Mouse (Mus musculus) lung, embryonic 16.5 days (tissue): Measurements from ENCODE around the gene Kcnh2. TPM values are rescaled to one million over a fixed set of nuclear protein-coding genes. Genes with fewer than 3 reads are reported as not detected.

Experiments used
- ATAC-seq: fragments of 200-750 bp; cut with Nextera tagmentation; 2 replicates; pipeline ENCODE4 v1.8.0; 2017; ENCODE audit warnings: low read depth, mild to moderate bottlenecking, moderate library complexity
- H3K27ac ChIP-seq: fragments of 300-500 bp; sonication (generic); 2 replicates; pipeline ENCODE4 v1.5.1; 2014; ENCODE audit warnings: mild to moderate bottlenecking, control low read depth, low read length
- H3K27me3 ChIP-seq: fragments of 300-500 bp; sonication (generic); 2 replicates; pipeline ENCODE4 v1.6.1; 2014; ENCODE audit warnings: low read depth, low read length, mixed read lengths; ENCODE audit not compliant: control insufficient read depth, insufficient read depth
- H3K36me3 ChIP-seq: fragments of 300-500 bp; sonication (generic); 2 replicates; pipeline ENCODE4 v1.6.1; 2014; ENCODE audit warnings: low read length; ENCODE audit not compliant: control insufficient read depth, insufficient read depth
- H3K4me1 ChIP-seq: fragments of 300-500 bp; sonication (generic); replicated peaks from 2 replicates; pipeline ENCODE4 v1.6.1; 2014; ENCODE audit warnings: low read length, mixed read lengths; ENCODE audit not compliant: control insufficient read depth, insufficient read depth
- H3K4me2 ChIP-seq: fragments of 300-500 bp; sonication (generic); 2 replicates; pipeline ENCODE4 v1.6.1; 2014; ENCODE audit warnings: low read depth, low read length, control low read depth
- H3K4me3 ChIP-seq: fragments of 300-500 bp; sonication (generic); 2 replicates; pipeline ENCODE4 v1.5.1; 2014; ENCODE audit warnings: mild to moderate bottlenecking, low read length, control low read depth
- H3K9ac ChIP-seq: fragments of 300-500 bp; sonication (generic); 2 replicates; pipeline ENCODE4 v1.6.1; 2014; ENCODE audit warnings: low read length, control low read depth
- H3K9me3 ChIP-seq: fragments of 300-500 bp; sonication (generic); 2 replicates; pipeline ENCODE4 v1.6.1; 2016; ENCODE audit warnings: low read length; ENCODE audit not compliant: control insufficient read depth
- WGBS: fragments of 180-500 bp; shearing (Covaris S2); extraction: QIAGEN DNeasy Blood & Tissue Kit; methylation state at CpG from one replicate; pipeline ENCODE4 v1.1.7; 2014; 5-methylcytosine and 5-hydroxymethylcytosine counted together
- polyA plus RNA-seq: library from polyadenylated mRNA; unstranded; fragments of >200 nt; fragmentation: Nextera tagmentation; extraction: Ambion mirVana; gene quantifications from 2 replicates; pipeline ENCODE4 v1.2.1, GENCODE M21; 2015

The Kcnh2 gene
- polyA plus RNA-seq, 1 experiment from 2014 or later = 6.5 TPM

DNA sequence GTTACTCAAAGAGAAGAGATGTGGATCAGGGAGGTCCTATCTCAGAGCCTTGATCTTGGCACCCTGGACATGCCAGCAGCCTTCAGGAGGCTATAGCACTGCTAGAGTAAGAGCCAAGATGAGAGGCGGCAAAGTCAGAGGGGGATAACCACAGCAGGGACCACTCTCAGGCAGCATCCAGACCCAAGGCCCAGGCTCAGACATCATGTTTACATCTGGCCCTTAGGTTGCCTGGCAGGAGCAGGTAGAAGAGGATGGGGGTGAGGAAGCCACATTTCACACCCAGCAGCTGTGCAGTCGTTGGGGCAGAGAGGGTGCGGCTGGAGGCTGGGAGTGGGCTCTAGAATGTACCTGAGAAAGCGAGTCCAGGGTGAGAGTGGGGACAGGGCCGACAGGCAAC lies 30.5 kb downstream of the Kcnh2 start:
- Histone ChIP-seq H3K9me3 (no peaks in the 10 kb centered on the region), H3K4me3 (no peak overlapping the region), H3K27me3 (peaks cover 3% of the 10 kb centered on the region; the same call in 1 of the 2 replicates), H3K9ac (no peak overlapping the region), H3K36me3 (peaks cover 3% of the 10 kb centered on the region; the same call in 1 of the 2 replicates), H3K4me1 (peaks cover 18% of the 10 kb centered on the region), H3K4me2 (no peak overlapping the region), H3K27ac (no peak overlapping the region; the same call in 1 of the 2 replicates)
- no peak for ATAC-seq
- WGBS = 53% methylated on average over 5 of the region's 5 CpGs

DNA sequence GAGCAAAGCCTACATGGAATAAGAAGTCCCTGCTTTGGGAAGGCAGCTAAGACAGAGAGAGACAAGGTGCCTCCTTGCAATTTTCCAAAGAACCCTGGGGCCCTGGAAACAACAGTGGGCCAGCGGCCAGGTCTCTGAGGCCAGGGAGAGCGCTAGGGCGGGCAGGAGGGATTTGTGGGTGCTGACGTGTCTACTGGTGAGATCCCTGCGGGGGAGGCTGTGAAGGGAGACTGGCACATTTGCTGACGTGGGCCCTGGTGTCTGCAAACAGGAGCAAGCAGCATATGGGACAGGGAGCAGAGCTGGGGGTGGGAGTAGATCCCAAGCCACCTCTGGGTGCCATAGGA lies 31.0 kb downstream of the Kcnh2 start:
- peak overlapping the region; percentile 28 for H3K4me2 ChIP-seq
- no peaks in the 10 kb centered on the region for H3K9me3 ChIP-seq
- peak overlapping the region; percentile 30 for H3K4me3 ChIP-seq
- H3K27me3 ChIP-seq = no peaks in the 10 kb centered on the region; the same call in 1 of the 2 replicates
- WGBS = 23% methylated on average over 6 of the region's 6 CpGs
- peaks cover 3% of the 10 kb centered on the region; the same call in 1 of the 2 replicates for H3K36me3 ChIP-seq
- H3K4me1 ChIP-seq = peaks cover 18% of the 10 kb centered on the region
- peak overlapping the region; percentile 82 for H3K27ac ChIP-seq
- ATAC-seq = peak; percentile 42
- H3K9ac ChIP-seq = peak overlapping the region; percentile 34; the same call in 1 of the 2 replicates

DNA sequence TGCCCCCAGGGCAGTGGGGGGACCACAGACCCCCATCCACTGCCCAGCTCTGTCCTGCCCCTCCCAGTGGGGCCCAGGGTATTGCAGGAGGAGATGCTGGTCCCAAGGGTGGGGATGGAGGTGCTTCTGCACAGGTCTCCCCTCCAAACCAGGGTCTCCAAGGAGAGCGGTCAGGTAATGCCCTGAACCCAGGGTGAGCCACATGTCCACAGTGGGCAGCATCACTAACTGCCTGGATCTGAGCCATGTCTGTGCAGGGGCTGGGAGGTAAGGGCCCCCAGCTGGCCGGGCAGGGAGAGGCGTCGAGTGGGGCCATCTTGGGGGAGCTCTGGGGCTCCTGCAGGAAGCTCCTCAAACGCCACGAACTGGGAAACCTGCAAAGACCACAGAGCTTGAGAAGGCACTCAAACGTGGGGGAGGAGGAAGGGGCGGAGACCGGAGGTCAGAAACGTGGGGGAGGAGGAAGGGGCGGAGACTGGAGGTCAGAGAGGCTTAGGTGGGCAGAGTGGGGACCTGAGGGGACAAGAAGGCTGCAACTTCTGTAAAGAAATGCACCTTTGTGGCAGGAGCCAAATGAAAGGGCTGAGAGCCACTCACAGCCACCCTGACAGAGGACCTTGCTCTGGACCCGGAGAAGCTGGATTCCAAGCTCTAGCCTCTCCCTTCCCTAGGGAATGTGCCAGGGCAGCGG lies 31.5 kb downstream of the Kcnh2 start:
- H3K9me3 ChIP-seq = no peaks in the 10 kb centered on the region
- peaks cover 3% of the 10 kb centered on the region; the same call in 1 of the 2 replicates for H3K36me3 ChIP-seq
- 15% methylated on average over 13 of the region's 13 CpGs for WGBS
- peaks cover 18% of the 10 kb centered on the region for H3K4me1 ChIP-seq
- H3K27ac ChIP-seq = peak overlapping the region; percentile 82
- ATAC-seq = peak; percentile 56
- H3K4me2 ChIP-seq = peak overlapping the region; percentile 28
- H3K4me3 ChIP-seq = peak overlapping the region; percentile 30
- H3K27me3 ChIP-seq = no peaks in the 10 kb centered on the region; the same call in 1 of the 2 replicates
- H3K9ac ChIP-seq = peak overlapping the region; percentile 34

DNA sequence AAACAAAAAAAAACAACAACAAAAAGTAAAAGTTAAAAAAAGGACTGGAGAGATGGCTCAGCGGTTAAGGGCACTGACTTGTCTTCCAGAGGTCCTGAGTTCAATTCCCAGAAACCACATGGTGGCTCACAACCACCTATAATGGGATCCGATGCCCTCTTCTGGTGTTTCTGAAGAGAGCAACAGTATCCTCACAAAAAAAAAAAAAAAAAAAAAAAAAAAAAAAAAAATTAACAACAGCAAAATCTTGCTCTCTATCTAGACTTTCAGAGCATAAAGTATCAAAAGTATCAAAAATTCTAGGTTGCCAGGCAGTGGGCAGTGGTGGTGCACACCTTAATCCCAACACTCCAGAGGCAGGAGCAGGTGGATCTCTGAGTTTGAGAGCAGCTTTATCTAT lies 42.2 kb downstream of the Kcnh2 start:
- Histone ChIP-seq H3K9ac (no peak overlapping the region), H3K4me1 (no peaks in the 10 kb centered on the region), H3K27ac (no peak overlapping the region), H3K4me3 (no peak overlapping the region), H3K27me3 (no peaks in the 10 kb centered on the region), H3K36me3 (no peaks in the 10 kb centered on the region), H3K4me2 (no peak overlapping the region), H3K9me3 (0 out of 2 replicates have a peak, but pooled peaks cover 3% of the 10 kb centered on the region)
- no peak for ATAC-seq
- 79% methylated on average over 2 of the region's 2 CpGs for WGBS

DNA sequence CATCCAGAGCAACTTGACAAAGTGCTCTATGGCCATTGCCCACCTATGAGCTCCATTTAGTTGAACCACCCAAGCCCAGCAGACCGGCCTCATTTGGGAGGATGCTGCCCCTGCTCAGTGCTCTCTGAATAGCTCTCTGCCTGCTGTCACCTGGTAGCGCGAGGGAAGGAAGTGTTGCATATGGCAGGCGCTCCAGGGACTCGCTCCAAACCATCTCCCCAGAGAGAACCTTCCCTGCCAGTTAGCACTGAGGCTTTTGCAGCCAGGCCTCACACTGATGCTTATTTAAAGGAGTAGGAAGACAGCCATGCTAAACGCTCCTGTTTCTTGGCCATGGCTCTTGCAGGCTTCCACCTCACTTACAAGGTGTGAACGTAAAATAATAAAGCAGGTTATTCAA lies 42.8 kb downstream of the Kcnh2 start:
- Histone ChIP-seq H3K4me2 (no peak overlapping the region), H3K27ac (no peak overlapping the region), H3K27me3 (no peaks in the 10 kb centered on the region), H3K4me3 (no peak overlapping the region), H3K9ac (no peak overlapping the region), H3K4me1 (no peaks in the 10 kb centered on the region), H3K36me3 (no peaks in the 10 kb centered on the region), H3K9me3 (0 out of 2 replicates have a peak, but pooled peaks cover 3% of the 10 kb centered on the region)
- no peak for ATAC-seq
- 71% methylated on average over 7 of the region's 7 CpGs for WGBS

DNA sequence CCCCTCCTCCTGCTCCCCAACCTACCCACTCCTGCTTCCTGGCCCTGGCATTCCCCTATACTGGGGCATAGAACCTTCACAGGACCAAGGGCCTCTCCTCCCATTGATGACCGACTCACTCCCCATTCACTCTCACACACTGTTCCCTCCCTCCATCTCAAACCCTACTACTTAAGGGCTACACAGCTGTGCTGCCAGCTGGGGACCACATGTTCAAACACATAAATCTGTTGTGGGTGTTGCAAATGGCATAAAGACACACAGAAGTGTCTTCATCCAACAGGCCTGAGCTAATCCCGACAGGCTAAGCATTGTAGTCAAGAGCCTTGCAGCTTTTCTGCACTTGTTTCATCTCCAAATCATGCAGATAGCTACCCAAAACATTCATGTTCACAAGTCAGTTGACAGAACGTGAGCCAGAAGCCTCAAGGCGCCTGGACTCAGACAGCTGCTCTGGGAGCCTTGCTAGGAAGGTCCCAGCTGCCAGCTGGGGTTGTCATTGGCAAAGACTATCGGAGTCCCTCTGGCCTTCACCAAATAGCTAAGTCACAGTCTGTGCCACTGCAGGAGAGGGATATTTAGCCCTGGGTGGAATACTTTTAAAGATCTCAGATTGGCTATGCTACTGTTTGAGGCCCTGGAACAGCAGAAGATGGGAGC lies 44.2 kb downstream of the Kcnh2 start:
- 52% methylated on average over 5 of the region's 5 CpGs for WGBS
- Histone ChIP-seq H3K9me3 (no peaks in the 10 kb centered on the region), H3K36me3 (no peaks in the 10 kb centered on the region), H3K4me3 (no peak overlapping the region), H3K27ac (no peak overlapping the region), H3K4me1 (no peaks in the 10 kb centered on the region), H3K4me2 (no peak overlapping the region), H3K27me3 (no peaks in the 10 kb centered on the region), H3K9ac (no peak overlapping the region)
- ATAC-seq = no peak

DNA sequence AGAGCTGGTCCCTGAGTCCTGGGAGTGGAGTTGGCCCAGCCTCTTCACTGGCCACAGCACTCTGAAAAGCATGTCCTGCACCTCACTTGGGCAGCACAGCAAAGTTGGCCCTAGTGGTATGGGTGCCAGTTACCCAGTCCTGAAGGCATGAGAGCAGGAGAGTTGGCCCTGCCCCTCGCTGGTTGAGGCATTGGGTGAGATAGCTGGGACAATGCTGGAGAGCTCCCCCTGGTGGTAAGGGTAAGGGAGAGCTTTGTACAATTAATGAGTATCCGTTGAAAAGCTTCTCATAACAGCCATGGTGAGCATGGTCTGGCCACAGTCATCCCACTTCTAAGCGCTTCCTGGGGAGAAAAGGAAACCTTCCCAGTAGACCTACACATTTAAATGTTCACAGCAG lies 48.2 kb downstream of the Kcnh2 start:
- Histone ChIP-seq H3K4me3 (no peak overlapping the region), H3K9me3 (no peaks in the 10 kb centered on the region), H3K27ac (no peak overlapping the region), H3K9ac (no peak overlapping the region), H3K4me1 (no peaks in the 10 kb centered on the region), H3K36me3 (no peaks in the 10 kb centered on the region), H3K27me3 (no peaks in the 10 kb centered on the region), H3K4me2 (no peak overlapping the region)
- WGBS = 53% methylated on average over 3 of the region's 3 CpGs
- ATAC-seq = no peak

DNA sequence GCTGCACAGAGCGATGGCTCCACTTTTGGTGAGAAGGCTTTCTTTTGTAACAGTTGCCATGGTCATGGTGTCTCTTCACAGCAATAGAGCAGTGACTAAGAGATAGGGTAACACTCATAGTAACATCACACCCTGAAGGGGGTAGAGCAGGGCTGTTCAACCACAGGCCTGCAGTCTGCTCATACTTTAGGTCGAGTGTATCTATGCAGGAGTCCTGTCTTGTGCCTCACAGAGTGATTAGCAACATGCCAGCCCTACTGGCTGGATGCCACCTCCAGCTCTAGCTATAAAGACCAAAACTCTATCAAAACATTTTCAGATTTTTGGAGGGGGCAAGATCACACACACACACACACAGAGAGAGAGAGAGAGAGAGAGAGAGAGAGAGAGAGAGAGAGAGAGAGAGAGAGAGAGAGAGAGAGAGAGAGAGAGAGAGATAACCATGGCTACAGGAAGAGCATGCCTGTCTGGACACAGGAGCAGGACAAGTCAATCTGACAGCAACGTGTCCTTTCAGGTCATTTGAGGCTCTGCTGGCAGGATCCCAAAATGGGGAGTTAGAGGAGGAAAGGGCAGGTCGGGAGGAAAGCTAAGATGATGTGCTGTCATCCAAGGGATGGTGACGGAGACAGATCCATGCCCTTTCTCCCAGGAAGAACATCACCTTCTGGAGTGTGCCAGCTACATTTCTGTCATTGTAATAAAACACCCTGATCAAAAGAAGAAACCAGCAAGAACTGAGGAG lies 51.4 kb downstream of the Kcnh2 start:
- 32% methylated on average over 5 of the region's 5 CpGs for WGBS
- no peak for ATAC-seq

DNA sequence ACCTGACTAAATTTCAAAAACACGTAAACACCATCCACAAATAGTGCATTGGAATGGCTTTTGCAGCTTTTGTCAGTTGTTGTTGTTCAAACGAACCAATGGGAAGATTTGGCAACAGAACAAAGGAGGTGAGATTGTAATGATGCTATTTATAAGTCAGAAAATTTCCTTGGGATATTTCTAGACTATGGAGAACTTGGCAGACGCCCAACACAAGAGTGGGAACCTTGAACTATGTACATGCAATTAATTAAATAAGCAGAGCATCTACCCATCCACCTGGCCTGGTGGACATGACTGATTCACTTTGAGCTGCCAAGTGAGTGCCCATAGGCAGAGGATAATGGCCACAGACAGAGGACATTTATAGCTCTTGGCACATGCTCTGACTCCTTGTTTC lies 59.5 kb downstream of the Kcnh2 start:
- no peak for ATAC-seq
- H3K9me3 ChIP-seq = no peaks in the 10 kb centered on the region

More for the DNA sequence above, 51.4 kb downstream of the Kcnh2 start:
- H3K9ac ChIP-seq = no peak overlapping the region
- no peak overlapping the region for H3K27ac ChIP-seq
- H3K9me3 ChIP-seq = no peaks in the 10 kb centered on the region
- H3K4me1 ChIP-seq = no peaks in the 10 kb centered on the region
- no peak overlapping the region for H3K4me2 ChIP-seq
- no peaks in the 10 kb centered on the region for H3K27me3 ChIP-seq
- H3K4me3 ChIP-seq = no peak overlapping the region
- no peaks in the 10 kb centered on the region for H3K36me3 ChIP-seq

More for the DNA sequence above, 59.5 kb downstream of the Kcnh2 start:
- Histone ChIP-seq H3K27me3 (no peaks in the 10 kb centered on the region), H3K36me3 (no peaks in the 10 kb centered on the region), H3K4me3 (no peak overlapping the region), H3K4me2 (no peak overlapping the region), H3K4me1 (no peaks in the 10 kb centered on the region), H3K27ac (no peak overlapping the region), H3K9ac (no peak overlapping the region)
- 36% methylated on average over 3 of the region's 3 CpGs for WGBS
